Mouse (Mus musculus) cortical plate, adult 2 months (tissue): ENCODE measurements around the gene Nradd.

Source experiments
- CTCF ChIP-seq: fragments of 200-500 bp; IDR thresholded peaks from 2 replicates; pipeline ENCODE4 v1.5.1; 2011; ENCODE audit warnings: mild to moderate bottlenecking, control low read depth, low read length; ENCODE audit not compliant: insufficient read depth; ENCODE audit errors: extremely low read depth
- POLR2A ChIP-seq: fragments of 200-500 bp; IDR thresholded peaks from 2 replicates; pipeline ENCODE4 v1.6.1; 2011; ENCODE audit warnings: mild to moderate bottlenecking, low read length, control low read depth; ENCODE audit not compliant: insufficient read depth; ENCODE audit errors: extremely low read depth

DNA sequence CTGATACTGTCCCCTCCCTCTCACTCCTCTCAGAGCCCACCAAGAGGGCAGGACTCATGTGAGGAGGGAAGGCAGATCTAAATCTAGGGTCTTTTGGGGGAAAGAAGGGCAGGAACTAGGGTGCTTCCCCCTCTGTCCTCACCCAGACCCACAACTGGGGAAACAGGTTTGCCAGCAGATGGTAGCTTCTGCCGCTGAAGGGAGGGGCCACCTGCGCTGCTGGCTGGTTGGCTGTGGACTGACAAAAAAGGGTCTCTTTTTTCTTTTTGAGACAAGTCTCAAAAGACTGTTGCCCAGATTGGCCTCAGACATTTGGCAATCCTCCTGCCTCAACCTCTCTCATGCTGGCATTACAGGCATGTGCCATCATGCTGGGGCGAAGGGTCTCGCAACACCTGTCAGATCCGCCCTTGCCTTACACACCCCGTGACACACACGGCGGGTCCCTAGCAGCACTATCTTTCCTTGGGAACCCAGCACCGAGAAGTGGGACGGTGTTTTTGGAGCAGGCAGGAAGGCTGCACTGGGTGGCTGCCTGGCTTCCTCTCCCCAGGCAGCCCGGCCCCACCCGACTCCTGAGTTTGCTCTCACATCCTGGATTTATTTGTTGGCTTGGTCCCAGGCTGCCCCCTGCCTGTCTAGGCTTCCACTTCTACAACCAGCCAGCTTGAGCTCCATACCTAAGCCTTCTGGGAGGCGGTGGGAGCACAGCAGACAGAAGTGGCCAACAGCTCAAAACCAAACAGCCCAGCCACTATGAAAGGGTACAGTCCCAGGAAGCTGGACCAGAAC lies 27.9 kb upstream of the Nradd start:
- TF ChIP-seq CTCF (no peak), POLR2A (no peak)
